Mouse (Mus musculus) neural tube, embryonic 11.5 days (tissue): Measurements from ENCODE around the gene Ywhag. TPM values are rescaled to one million over a fixed set of nuclear protein-coding genes. Genes with fewer than 3 reads are reported as not detected.

Experiments used
- ATAC-seq: fragments of 200-750 bp; cut with Nextera tagmentation; 2 replicates; pipeline ENCODE4 v1.8.0; 2017; ENCODE audit warnings: moderate number of reproducible peaks, mild to moderate bottlenecking, moderate TSS enrichment, moderate library complexity; ENCODE audit not compliant: insufficient read depth, low FRiP score, low TSS enrichment
- DNase-seq: peaks from one replicate; pipeline ENCODE4 v3.0.0-alpha.2; 2015; ENCODE audit warnings: low spot score
- H3K27ac ChIP-seq: fragments of 300-500 bp; sonication (generic); 2 replicates; pipeline ENCODE4 v1.5.1; 2014; ENCODE audit warnings: low read depth, mild to moderate bottlenecking, low read length
- H3K27me3 ChIP-seq: fragments of 300-500 bp; sonication (generic); 2 replicates; pipeline ENCODE4 v1.6.1; 2014; ENCODE audit warnings: mild to moderate bottlenecking, low read length, mixed read lengths; ENCODE audit not compliant: control insufficient read depth, insufficient read depth
- H3K36me3 ChIP-seq: fragments of 300-500 bp; sonication (generic); 2 replicates; pipeline ENCODE4 v1.6.1; 2014; ENCODE audit warnings: mild to moderate bottlenecking, low read length, moderate library complexity, mixed read lengths; ENCODE audit not compliant: control insufficient read depth, insufficient read depth
- H3K4me1 ChIP-seq: fragments of 300-500 bp; sonication (generic); 2 replicates; pipeline ENCODE4 v1.6.1; 2014; ENCODE audit warnings: low read length, mixed read lengths; ENCODE audit not compliant: control insufficient read depth, insufficient read depth
- H3K4me2 ChIP-seq: fragments of 300-500 bp; sonication (generic); 2 replicates; pipeline ENCODE4 v1.6.1; 2014; ENCODE audit warnings: low read depth, mild to moderate bottlenecking, moderate library complexity
- H3K4me3 ChIP-seq: fragments of 300-500 bp; sonication (generic); 2 replicates; pipeline ENCODE4 v1.5.1; 2014; ENCODE audit warnings: low read depth, low read length
- H3K9ac ChIP-seq: fragments of 300-500 bp; sonication (generic); 2 replicates; pipeline ENCODE4 v1.6.1; 2014; ENCODE audit warnings: mild to moderate bottlenecking, low read length
- H3K9me3 ChIP-seq: fragments of 300-500 bp; sonication (generic); 2 replicates; pipeline ENCODE4 v1.6.1; 2016; ENCODE audit warnings: low read length; ENCODE audit not compliant: control insufficient read depth
- WGBS: fragments of 180-500 bp; shearing (Covaris S2); extraction: QIAGEN DNeasy Blood & Tissue Kit; methylation state at CpG from one replicate; pipeline ENCODE4 v1.1.7; 2014; 5-methylcytosine and 5-hydroxymethylcytosine counted together
- polyA plus RNA-seq: library from polyadenylated mRNA; unstranded; fragments of >200 nt; fragmentation: Nextera tagmentation; extraction: Ambion mirVana; gene quantifications from 2 replicates; pipeline ENCODE4 v1.2.1, GENCODE M21; 2014

Ywhag gene
- polyA plus RNA-seq, 1 experiment from 2014 or later = 196 TPM

DNA sequence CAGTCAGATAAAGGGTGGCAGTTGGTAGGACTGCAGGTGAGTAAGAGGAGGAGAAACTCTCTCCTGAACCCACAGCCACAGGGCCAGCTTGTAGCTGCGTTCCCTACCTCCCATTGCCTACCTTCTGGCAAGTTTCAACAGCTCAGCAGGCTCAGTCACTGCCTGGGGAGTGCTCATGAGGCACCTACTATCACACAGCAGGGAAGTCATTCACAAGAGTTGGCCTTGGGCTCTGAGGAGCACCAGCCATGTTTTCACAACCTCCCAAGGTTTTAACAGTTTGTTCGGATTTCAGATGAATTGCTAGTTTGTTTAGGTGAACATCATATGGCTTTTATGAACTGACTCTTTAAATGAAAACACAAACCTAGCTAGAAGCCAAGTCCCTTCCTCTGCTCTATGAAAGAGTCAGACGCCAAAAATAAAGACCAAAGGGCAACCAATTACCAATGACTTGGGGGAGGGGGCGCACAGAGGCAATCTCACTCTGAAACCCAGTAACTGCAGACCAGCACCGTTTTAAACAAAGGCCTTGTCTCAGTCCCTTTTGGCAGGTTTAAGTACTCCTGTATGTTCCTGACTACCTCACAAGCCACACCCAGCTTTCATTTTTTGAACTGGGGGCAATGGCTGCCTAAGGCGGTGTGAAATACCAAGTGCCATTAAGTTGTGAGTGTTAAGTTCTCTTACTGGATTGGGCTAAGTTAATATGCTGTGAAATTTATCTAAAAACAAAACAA lies 4.6 kb downstream of the Ywhag start:
- no peak for DNase-seq
- Histone ChIP-seq H3K36me3 (peaks cover 13% of the 10 kb centered on the region), H3K9ac (no peak overlapping the region), H3K4me2 (no peak overlapping the region), H3K4me3 (no peak overlapping the region), H3K4me1 (peaks cover 3% of the 10 kb centered on the region; the same call in 1 of the 2 replicates), H3K9me3 (no peaks in the 10 kb centered on the region), H3K27me3 (no peaks in the 10 kb centered on the region), H3K27ac (no peak overlapping the region)
- ATAC-seq = no peak
- WGBS = 79% methylated on average over 6 of the region's 6 CpGs

DNA sequence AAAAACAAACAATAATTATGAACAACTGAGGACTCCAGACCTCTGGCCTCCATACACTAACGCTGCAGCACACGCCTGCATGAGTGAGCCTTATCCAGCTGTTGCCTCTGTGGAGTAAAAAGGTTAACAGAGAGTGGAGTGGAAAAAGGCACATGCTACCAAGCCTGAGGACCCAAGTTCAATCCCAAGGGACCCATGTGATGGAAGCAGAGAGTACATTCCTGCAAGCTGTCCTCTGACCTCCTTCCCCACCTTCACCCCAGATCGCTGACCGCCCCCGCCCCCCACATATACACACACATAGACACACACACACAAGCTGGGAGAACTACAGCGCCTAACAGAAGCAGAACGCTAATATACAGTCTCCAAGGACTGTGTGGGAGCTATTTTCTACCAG lies 10.5 kb downstream of the Ywhag start:
- no peak overlapping the region for H3K9ac ChIP-seq
- WGBS = 96% methylated on average over 7 of the region's 7 CpGs
- H3K4me1 ChIP-seq = no peaks in the 10 kb centered on the region
- no peaks in the 10 kb centered on the region for H3K27me3 ChIP-seq
- H3K4me3 ChIP-seq = no peak overlapping the region
- no peak for DNase-seq
- no peak for ATAC-seq
- no peaks in the 10 kb centered on the region for H3K9me3 ChIP-seq
- H3K36me3 ChIP-seq = peaks cover 29% of the 10 kb centered on the region
- H3K4me2 ChIP-seq = no peak overlapping the region
- H3K27ac ChIP-seq = no peak overlapping the region

DNA sequence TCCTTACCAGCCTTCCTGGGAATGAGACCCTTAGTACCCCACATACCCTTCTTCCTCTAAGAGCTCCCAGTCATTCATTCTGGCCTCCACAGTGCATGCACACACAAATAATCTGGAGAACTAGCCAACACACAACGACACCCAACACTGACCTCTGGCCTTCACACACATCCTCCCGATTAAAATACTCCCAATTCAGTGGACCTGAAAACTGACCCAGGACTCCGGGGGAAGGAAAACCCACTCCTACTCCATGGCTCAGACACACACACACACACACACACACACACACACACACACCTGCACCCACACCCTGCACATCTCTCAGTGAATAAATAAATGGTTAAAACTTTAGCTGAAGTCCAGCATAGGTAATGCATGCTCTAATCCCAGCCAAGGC lies 14.5 kb downstream of the Ywhag start:
- Histone ChIP-seq H3K9ac (no peak overlapping the region), H3K9me3 (no peaks in the 10 kb centered on the region), H3K4me3 (no peak overlapping the region), H3K36me3 (peaks cover 29% of the 10 kb centered on the region), H3K27ac (no peak overlapping the region), H3K4me2 (no peak overlapping the region), H3K27me3 (no peaks in the 10 kb centered on the region), H3K4me1 (no peaks in the 10 kb centered on the region)
- WGBS = 96% methylated on average over 3 of the region's 3 CpGs
- DNase-seq (no peak), ATAC-seq (no peak)

DNA sequence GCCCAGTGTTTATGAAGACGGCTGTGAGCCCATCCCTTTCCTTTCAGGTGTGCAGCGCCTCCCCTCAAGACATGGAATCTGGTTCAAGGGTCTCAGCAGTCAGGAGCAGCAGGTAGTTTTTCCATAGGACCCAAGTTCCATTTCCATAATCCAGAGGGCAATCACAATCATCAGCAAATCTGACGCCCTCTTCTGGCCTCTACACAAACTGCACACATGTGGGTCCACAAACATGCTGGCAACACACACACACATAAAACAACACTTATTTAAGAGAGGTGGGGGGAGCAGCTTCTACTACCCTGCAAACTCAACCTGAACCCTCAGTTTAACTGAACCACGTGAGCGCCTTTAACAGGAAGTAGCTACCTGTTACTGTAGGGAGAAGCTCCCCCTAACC lies 15.8 kb downstream of the Ywhag start:
- H3K4me1 ChIP-seq = no peaks in the 10 kb centered on the region
- ATAC-seq (no peak), DNase-seq (no peak)
- no peaks in the 10 kb centered on the region for H3K9me3 ChIP-seq
- H3K4me3 ChIP-seq = no peak overlapping the region
- peaks cover 27% of the 10 kb centered on the region for H3K36me3 ChIP-seq
- H3K27me3 ChIP-seq = no peaks in the 10 kb centered on the region
- H3K4me2 ChIP-seq = no peak overlapping the region
- H3K9ac ChIP-seq = no peak overlapping the region
- no peak overlapping the region for H3K27ac ChIP-seq
- WGBS = 95% methylated on average over 5 of the region's 5 CpGs

DNA sequence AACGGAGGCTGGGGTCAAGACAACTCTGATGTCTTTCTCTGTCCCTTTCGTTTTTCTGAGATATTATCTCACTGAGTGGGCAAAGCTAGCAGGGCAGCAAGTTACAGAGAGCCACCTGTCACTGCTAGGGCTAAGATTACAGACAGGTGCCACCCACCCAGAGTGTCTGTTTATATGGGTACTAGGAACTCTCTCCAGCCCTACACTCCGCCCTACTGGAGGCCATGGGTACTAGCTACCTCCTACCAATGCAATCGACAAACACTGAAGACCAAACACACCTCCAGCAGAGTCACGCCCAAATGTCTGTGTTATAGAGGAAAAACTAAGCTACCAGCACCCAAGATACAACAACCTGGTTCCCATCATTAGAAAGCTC lies 16.4 kb downstream of the Ywhag start:
- H3K4me2 ChIP-seq = no peak overlapping the region
- no peaks in the 10 kb centered on the region for H3K27me3 ChIP-seq
- no peaks in the 10 kb centered on the region for H3K4me1 ChIP-seq
- WGBS = 94% methylated on average over 5 of the region's 5 CpGs
- no peak overlapping the region for H3K9ac ChIP-seq
- no peak for ATAC-seq
- H3K36me3 ChIP-seq = peaks cover 27% of the 10 kb centered on the region
- H3K4me3 ChIP-seq = no peak overlapping the region
- H3K9me3 ChIP-seq = no peaks in the 10 kb centered on the region
- no peak for DNase-seq
- no peak overlapping the region for H3K27ac ChIP-seq

DNA sequence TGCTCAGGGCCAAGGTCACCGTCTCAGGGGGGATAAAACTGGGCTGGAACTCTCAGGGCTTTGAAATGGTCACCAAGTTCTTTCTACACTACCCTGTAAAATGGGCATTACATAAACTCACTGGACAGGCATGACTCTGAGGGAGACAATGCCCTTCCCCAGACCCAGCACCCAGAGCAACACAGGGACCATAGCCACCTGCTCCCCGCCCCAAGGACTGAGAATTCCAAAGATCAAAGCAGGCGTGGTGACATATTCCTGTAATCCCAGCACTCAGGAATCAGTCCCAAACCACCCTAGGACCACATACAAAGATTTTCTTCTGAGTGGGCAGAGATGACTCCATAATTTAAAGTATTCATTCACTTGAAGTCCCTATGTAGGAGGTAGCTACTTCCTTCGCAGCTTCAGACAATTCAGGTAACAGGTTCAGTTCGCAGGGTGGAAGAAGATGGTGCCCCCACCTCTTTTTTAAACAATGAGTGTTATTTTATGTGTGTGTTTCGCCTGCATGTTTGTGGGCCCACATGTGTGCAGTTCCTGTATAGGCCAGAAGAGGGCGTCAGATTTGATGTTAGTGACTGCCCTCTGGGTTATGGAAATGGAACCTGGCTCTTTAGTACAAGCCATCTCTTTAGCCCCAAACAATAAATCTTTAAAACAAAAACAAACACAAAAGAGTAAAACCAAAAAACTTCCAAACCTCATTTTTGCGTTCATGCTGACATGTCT lies 16.9 kb downstream of the Ywhag start:
- Histone ChIP-seq H3K9me3 (no peaks in the 10 kb centered on the region), H3K4me1 (no peaks in the 10 kb centered on the region), H3K36me3 (peaks cover 24% of the 10 kb centered on the region), H3K4me2 (no peak overlapping the region), H3K27me3 (no peaks in the 10 kb centered on the region), H3K9ac (no peak overlapping the region), H3K27ac (no peak overlapping the region), H3K4me3 (no peak overlapping the region)
- 95% methylated on average over 8 of the region's 8 CpGs for WGBS
- no peak for DNase-seq
- no peak for ATAC-seq

DNA sequence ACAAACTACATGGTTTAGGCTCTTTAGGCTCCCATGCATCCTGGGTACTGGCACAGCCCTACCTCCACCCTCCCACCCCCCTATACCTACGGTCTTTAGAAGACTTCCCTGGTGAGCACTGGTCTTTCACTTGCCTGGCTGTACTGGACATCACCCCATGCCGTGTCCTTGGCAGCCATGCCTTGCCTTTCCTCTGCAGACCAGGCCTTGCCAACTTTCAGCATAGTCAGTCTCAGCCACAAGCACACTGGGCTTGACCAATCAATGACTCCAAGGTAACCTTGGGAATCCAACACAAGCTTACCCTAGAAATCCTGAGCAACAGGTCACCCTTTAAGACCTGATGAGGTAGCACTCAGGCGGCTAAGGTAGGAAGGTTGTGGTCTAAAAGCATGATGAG lies 17.8 kb downstream of the Ywhag start:
- no peaks in the 10 kb centered on the region for H3K9me3 ChIP-seq
- ATAC-seq = no peak
- peaks cover 15% of the 10 kb centered on the region for H3K36me3 ChIP-seq
- H3K4me3 ChIP-seq = no peak overlapping the region
- no peak for DNase-seq
- H3K4me1 ChIP-seq = no peaks in the 10 kb centered on the region
- no peak overlapping the region for H3K27ac ChIP-seq
- 97% methylated on average over 3 of the region's 3 CpGs for WGBS
- no peaks in the 10 kb centered on the region for H3K27me3 ChIP-seq
- H3K4me2 ChIP-seq = no peak overlapping the region
- H3K9ac ChIP-seq = no peak overlapping the region

DNA sequence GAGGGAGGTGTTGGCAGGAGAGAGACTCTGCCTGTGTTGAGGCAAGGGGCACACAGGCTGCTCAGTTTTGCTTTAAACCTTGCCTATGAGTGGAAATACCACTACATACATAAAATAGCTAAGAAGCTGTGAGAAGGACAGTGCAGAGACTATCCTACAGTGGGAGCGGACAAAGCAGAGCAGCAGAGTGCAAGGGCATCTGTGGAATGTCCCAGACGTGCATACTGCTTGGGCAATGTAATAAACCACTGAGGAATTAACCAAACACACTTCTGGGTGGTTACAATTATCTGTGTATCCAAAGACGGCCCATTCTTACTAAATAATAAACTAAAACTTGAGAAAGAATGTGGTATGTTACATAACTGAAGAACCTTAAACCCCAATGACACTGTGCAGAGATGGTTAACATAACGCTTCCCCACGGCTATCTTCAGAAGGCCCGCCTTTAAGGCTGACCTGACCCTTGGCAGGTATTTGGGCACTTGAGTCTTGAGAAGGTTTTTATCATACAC lies 18.3 kb downstream of the Ywhag start:
- Histone ChIP-seq H3K27me3 (no peaks in the 10 kb centered on the region), H3K9me3 (no peaks in the 10 kb centered on the region), H3K4me2 (no peak overlapping the region), H3K27ac (no peak overlapping the region), H3K4me3 (no peak overlapping the region), H3K36me3 (peaks cover 17% of the 10 kb centered on the region), H3K9ac (no peak overlapping the region), H3K4me1 (no peaks in the 10 kb centered on the region)
- DNase-seq (no peak), ATAC-seq (no peak)
- WGBS = 92% methylated on average over 6 of the region's 6 CpGs

DNA sequence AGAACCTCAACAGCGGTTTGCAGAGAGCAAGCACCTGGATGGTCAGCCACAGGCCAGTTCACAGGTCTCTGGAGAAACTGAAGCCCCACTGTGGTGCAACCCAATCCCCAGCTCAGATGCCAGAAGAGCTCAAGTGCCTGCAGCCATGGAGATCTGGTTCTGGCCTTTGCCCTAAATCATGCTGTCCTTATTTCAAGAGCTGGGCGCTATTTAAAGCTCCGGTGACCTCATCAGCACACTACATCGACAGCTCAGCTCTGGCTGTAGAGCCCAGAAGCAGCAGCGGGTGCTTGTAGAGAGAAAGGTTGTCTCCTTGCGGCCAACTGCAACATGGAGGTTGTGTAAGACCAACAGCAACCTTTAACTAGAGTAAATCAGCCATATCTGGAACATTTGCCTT lies 20.3 kb downstream of the Ywhag start:
- Histone ChIP-seq H3K4me2 (no peak overlapping the region), H3K9ac (no peak overlapping the region), H3K4me1 (no peaks in the 10 kb centered on the region), H3K9me3 (no peaks in the 10 kb centered on the region), H3K27me3 (no peaks in the 10 kb centered on the region), H3K4me3 (no peak overlapping the region), H3K36me3 (peaks cover 20% of the 10 kb centered on the region), H3K27ac (no peak overlapping the region)
- DNase-seq (no peak), ATAC-seq (no peak)
- 93% methylated on average over 6 of the region's 6 CpGs for WGBS
